7 mouse cellular contexts compared by ENCODE assay signal in the genomic region with DNA sequence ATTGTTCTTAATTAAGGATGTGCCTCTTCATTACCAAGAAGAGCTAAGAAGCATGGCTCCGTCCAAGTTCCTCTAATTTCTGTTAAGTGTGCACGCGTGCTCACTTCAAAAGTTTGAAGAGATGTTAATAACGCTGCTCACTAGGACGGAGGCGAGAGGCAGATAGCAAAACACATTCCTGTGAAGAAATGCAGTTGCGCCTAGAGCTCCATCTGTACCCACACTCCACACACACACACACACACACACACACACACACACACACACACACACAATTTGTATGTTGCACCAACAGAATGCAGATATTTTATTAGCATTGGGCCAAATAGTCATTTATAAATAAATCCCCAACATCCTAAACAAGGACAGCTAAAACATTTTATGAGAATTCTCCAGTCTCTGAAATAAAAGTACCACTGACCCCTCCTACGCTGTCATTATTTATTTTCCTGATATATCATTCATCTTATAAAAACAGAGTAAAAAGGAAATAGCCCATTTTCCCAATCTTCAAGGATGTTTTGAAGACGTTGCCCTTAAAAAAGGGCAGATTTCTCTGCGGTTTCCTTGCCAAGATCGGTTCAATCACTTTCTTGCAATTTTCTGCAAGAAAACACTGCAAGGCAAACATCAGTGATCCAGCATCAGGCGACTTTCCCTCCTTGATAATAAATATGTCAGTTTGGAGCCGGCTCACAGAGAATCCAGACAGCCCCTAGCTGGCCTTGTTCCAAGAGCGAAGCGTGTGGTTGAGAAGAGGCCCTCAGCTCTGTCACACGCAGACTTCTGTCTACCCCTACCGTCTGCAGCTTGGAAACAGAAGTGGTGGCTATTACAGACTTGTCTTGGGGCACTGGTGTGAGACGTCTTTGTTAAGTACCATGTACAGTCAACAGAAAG.
DNase-seq lines count a peak whose midpoint lies in the region; ATAC-seq and TF ChIP-seq lines count a peak whose summit lies in the region.

No protein-coding gene starts in this region.

- H3K4me1 ChIP-seq in lung, adult 2 months (ENCODE audit: control insufficient read depth, insufficient read depth, low read length), result no peaks in the 10 kb centered on the region; the same call in 1 of the 2 replicates
- peaks cover 6% of the 10 kb centered on the region for H3K4me1 ChIP-seq in embryonic facial prominence, embryonic 14.5 days (ENCODE audit: control insufficient read depth, insufficient read depth, low read length)
- H3K4me1 ChIP-seq in lung, embryonic 16.5 days (replicated peaks; ENCODE audit: control insufficient read depth, insufficient read depth, low read length), result no peaks in the 10 kb centered on the region; the same call in 1 of the 2 replicates

- TF ChIP-seq POLR2A in lung, adult 2 months (IDR thresholded peaks at IDR 0.05; ENCODE audit: borderline replicate concordance, extremely low read depth, low read depth, low read length), result no peak

- H3K27me3 ChIP-seq in embryonic facial prominence, embryonic 14.5 days (replicated peaks; ENCODE audit: control insufficient read depth, insufficient read depth, low read length), result no peaks in the 10 kb centered on the region
- H3K27me3 ChIP-seq in lung, embryonic 16.5 days (ENCODE audit: control insufficient read depth, insufficient read depth, low read depth, low read length), result no peaks in the 10 kb centered on the region

- ATAC-seq in embryonic facial prominence, embryonic 14.5 days (ENCODE audit: low read depth), result peak; percentile 75
- ATAC-seq in lung, embryonic 16.5 days (ENCODE audit: low read depth), result peak; percentile 95

- 46% methylated on average over 18 of the region's 18 CpGs for WGBS in lung, adult 2 months
- 36% methylated on average over 18 of the region's 18 CpGs for WGBS in embryonic facial prominence, embryonic 14.5 days
- 27% methylated on average over 18 of the region's 18 CpGs for WGBS in lung, embryonic 16.5 days

- H3K36me3 ChIP-seq in embryonic facial prominence, embryonic 14.5 days (ENCODE audit: control insufficient read depth, insufficient read depth, low read length), result no peaks in the 10 kb centered on the region
- no peaks in the 10 kb centered on the region for H3K36me3 ChIP-seq in lung, embryonic 16.5 days (ENCODE audit: control insufficient read depth, insufficient read depth, low read length)

- 0 out of 2 replicates have a peak overlapping the region, but pooled peaks have one; percentile 26 for H3K4me2 ChIP-seq in embryonic facial prominence, embryonic 14.5 days (ENCODE audit: low read depth, low read length)
- H3K4me2 ChIP-seq in lung, embryonic 16.5 days (ENCODE audit: low read depth, low read length), result no peak overlapping the region; the same call in 1 of the 2 replicates

- H3K4me3 ChIP-seq in lung, adult 2 months (replicated peaks; ENCODE audit: extremely low read depth, low read depth, low read length), result no peak overlapping the region
- no peak overlapping the region for H3K4me3 ChIP-seq in embryonic facial prominence, embryonic 14.5 days (ENCODE audit: low read depth, low read length)
- H3K4me3 ChIP-seq in lung, embryonic 16.5 days (ENCODE audit: low read length), result no peak overlapping the region

- no peak for TF ChIP-seq CTCF in lung, adult 2 months (IDR thresholded peaks at IDR 0.05; ENCODE audit: insufficient read depth, low read length)

- H3K9me3 ChIP-seq in embryonic facial prominence, embryonic 14.5 days (ENCODE audit: control insufficient read depth, low read length), result no peaks in the 10 kb centered on the region
- H3K9me3 ChIP-seq in lung, embryonic 16.5 days (ENCODE audit: control insufficient read depth, low read length), result no peaks in the 10 kb centered on the region

- no peak overlapping the region for H3K9ac ChIP-seq in embryonic facial prominence, embryonic 14.5 days (ENCODE audit: low read depth, low read length)
- H3K9ac ChIP-seq in lung, embryonic 16.5 days (ENCODE audit: low read length), result no peak overlapping the region

- H3K27ac ChIP-seq in embryonic facial prominence, embryonic 14.5 days (replicated peaks; ENCODE audit: low read depth, low read length), result 0 out of 2 replicates have a peak overlapping the region, but pooled peaks have one; percentile 10
- no peak overlapping the region for H3K27ac ChIP-seq in lung, embryonic 16.5 days (ENCODE audit: low read length)

- peak; percentile 5 for DNase-seq in lung, adult 2 months
- no peak for DNase-seq in lung, adult 18-20 months
- DNase-seq in embryonic facial prominence, embryonic 14.5 days (ENCODE audit: low spot score), result peak; percentile 93
- peak; percentile 64 for DNase-seq in heart, postnatal 4 days
- DNase-seq in T-cell, adult 2 months (ENCODE audit: low spot score), result no peak
- no peak for DNase-seq in urinary bladder, postnatal 10 days (ENCODE audit: low spot score)

Comparison
In these comparisons a context has a peak if more than half of its experiments do, and no peak if none do; other contexts are left out.
1. DNase-seq: peak in lung, adult 2 months (single experiment), embryonic facial prominence, embryonic 14.5 days (single experiment) and heart, postnatal 4 days (single experiment); none in lung, adult 18-20 months (0 of 2), T-cell, adult 2 months (single experiment) and urinary bladder, postnatal 10 days (single experiment).